Comparison of ENCODE assay signal across 8 mouse cellular contexts in genomic region chr6:98105280-98106090, GRCm38 (mm10).
DNase-seq lines count a peak whose midpoint lies in the region; ATAC-seq and TF ChIP-seq lines count a peak whose summit lies in the region.

No protein-coding gene starts in this region.

- no peak overlapping the region; the same call in 1 of the 2 replicates for H3K9ac ChIP-seq in embryonic facial prominence, embryonic 14.5 days (ENCODE audit: low read depth, low read length)
- peak overlapping the region; percentile 43; the same call in 1 of the 2 replicates for H3K9ac ChIP-seq in heart, embryonic 11.5 days (ENCODE audit: low read depth, low read length)
- no peak overlapping the region for H3K9ac ChIP-seq in kidney, embryonic 15.5 days
- no peak overlapping the region for H3K9ac ChIP-seq in limb, embryonic 15.5 days
- H3K9ac ChIP-seq in midbrain, postnatal 0 days (replicated peaks; ENCODE audit: low read length, poor library complexity, severe bottlenecking) = no peak overlapping the region

- no peak for TF ChIP-seq CTCF in bone marrow, adult 2 months (IDR thresholded peaks at IDR 0.05; ENCODE audit: control insufficient read depth, insufficient read depth, low read length)
- TF ChIP-seq CTCF in midbrain, postnatal 0 days (IDR thresholded peaks at IDR 0.05) = peak; percentile 97

- no peaks in the 10 kb centered on the region; the same call in 1 of the 2 replicates for H3K27me3 ChIP-seq in embryonic facial prominence, embryonic 14.5 days (replicated peaks; ENCODE audit: control insufficient read depth, insufficient read depth, low read length)
- no peaks in the 10 kb centered on the region for H3K27me3 ChIP-seq in heart, embryonic 11.5 days (ENCODE audit: control insufficient read depth, insufficient read depth, low read length)
- peaks cover 11% of the 10 kb centered on the region; the same call in 1 of the 2 replicates for H3K27me3 ChIP-seq in kidney, embryonic 15.5 days
- no peaks in the 10 kb centered on the region for H3K27me3 ChIP-seq in limb, embryonic 15.5 days
- no peaks in the 10 kb centered on the region for H3K27me3 ChIP-seq in midbrain, postnatal 0 days (ENCODE audit: insufficient read depth, low read length)

- peak overlapping the region; percentile 55 for H3K4me3 ChIP-seq in bone marrow, adult 2 months (replicated peaks; ENCODE audit: control insufficient read depth, low read depth, low read length)
- peak overlapping the region; percentile 24 for H3K4me3 ChIP-seq in embryonic facial prominence, embryonic 14.5 days (ENCODE audit: low read depth, low read length)
- peak overlapping the region; percentile 25 for H3K4me3 ChIP-seq in heart, embryonic 11.5 days (ENCODE audit: low read depth, low read length)
- H3K4me3 ChIP-seq in kidney, embryonic 15.5 days (replicated peaks) = peak overlapping the region; percentile 34
- peak overlapping the region; percentile 26 for H3K4me3 ChIP-seq in limb, embryonic 15.5 days
- H3K4me3 ChIP-seq in midbrain, postnatal 0 days (ENCODE audit: low read depth, low read length) = 0 out of 2 replicates have a peak overlapping the region, but pooled peaks have one; percentile 12

- 15% methylated on average over 18 of the region's 18 CpGs for WGBS in bone marrow, adult 2 months
- 41% methylated on average over 18 of the region's 18 CpGs for WGBS in embryonic facial prominence, embryonic 14.5 days
- WGBS in heart, embryonic 11.5 days (ENCODE audit: insufficient replicate concordance) = 51% methylated on average over 18 of the region's 18 CpGs
- 50% methylated on average over 18 of the region's 18 CpGs for WGBS in kidney, embryonic 15.5 days
- 26% methylated on average over 18 of the region's 18 CpGs for WGBS in limb, embryonic 15.5 days
- WGBS in midbrain, postnatal 0 days = 54% methylated on average over 18 of the region's 18 CpGs

- peak; percentile 39 for DNase-seq in A20 (ENCODE audit: low read depth, low spot score)
- peak; percentile 86 for DNase-seq in embryonic facial prominence, embryonic 14.5 days (ENCODE audit: low spot score)
- DNase-seq in midbrain, postnatal 0 days (ENCODE audit: low spot score) = peak; percentile 86
- peak; percentile 60 to 81 for DNase-seq in spleen, postnatal 10 days (ENCODE audit: low spot score in 2 of 2)

- H3K4me1 ChIP-seq in bone marrow, adult 2 months (ENCODE audit: control insufficient read depth, insufficient read depth, low read length) = no peaks in the 10 kb centered on the region
- H3K4me1 ChIP-seq in embryonic facial prominence, embryonic 14.5 days (ENCODE audit: control insufficient read depth, insufficient read depth, low read length) = no peaks in the 10 kb centered on the region; the same call in 1 of the 2 replicates
- no peaks in the 10 kb centered on the region for H3K4me1 ChIP-seq in heart, embryonic 11.5 days (ENCODE audit: control insufficient read depth, insufficient read depth, low read length)
- H3K4me1 ChIP-seq in kidney, embryonic 15.5 days = peaks cover 5% of the 10 kb centered on the region; the same call in 1 of the 2 replicates
- H3K4me1 ChIP-seq in limb, embryonic 15.5 days = peaks cover 32% of the 10 kb centered on the region
- no peaks in the 10 kb centered on the region for H3K4me1 ChIP-seq in midbrain, postnatal 0 days (ENCODE audit: insufficient read depth, low read length)

- no peak overlapping the region for H3K27ac ChIP-seq in bone marrow, adult 2 months (ENCODE audit: control insufficient read depth, insufficient read depth, low read depth, low read length, poor library complexity)
- H3K27ac ChIP-seq in embryonic facial prominence, embryonic 14.5 days (replicated peaks; ENCODE audit: low read depth, low read length) = no peak overlapping the region; the same call in 1 of the 2 replicates
- no peak overlapping the region for H3K27ac ChIP-seq in heart, embryonic 11.5 days (ENCODE audit: low read depth, low read length)
- H3K27ac ChIP-seq in kidney, embryonic 15.5 days = no peak overlapping the region
- peak overlapping the region; percentile 71 for H3K27ac ChIP-seq in limb, embryonic 15.5 days
- no peak overlapping the region for H3K27ac ChIP-seq in midbrain, postnatal 0 days (ENCODE audit: low read depth, low read length)

- TF ChIP-seq POLR2A in bone marrow, adult 2 months (IDR thresholded peaks at IDR 0.05; ENCODE audit: borderline replicate concordance, control insufficient read depth, low read depth, low read length) = no peak

- no peak for ATAC-seq in embryonic facial prominence, embryonic 14.5 days (ENCODE audit: low read depth)
- ATAC-seq in heart, embryonic 11.5 days (replicated peaks; ENCODE audit: insufficient number of reproducible peaks, low FRiP score, low TSS enrichment) = no peak
- ATAC-seq in kidney, embryonic 15.5 days (replicated peaks; ENCODE audit: low FRiP score) = no peak
- no peak for ATAC-seq in limb, embryonic 15.5 days (ENCODE audit: insufficient number of reproducible peaks, low FRiP score, low TSS enrichment, low read depth)
- ATAC-seq in midbrain, postnatal 0 days (ENCODE audit: low FRiP score) = no peak

- peak overlapping the region; percentile 47 for H3K4me2 ChIP-seq in embryonic facial prominence, embryonic 14.5 days (ENCODE audit: low read depth, low read length)
- peak overlapping the region; percentile 69 for H3K4me2 ChIP-seq in heart, embryonic 11.5 days
- peak overlapping the region; percentile 63 for H3K4me2 ChIP-seq in kidney, embryonic 15.5 days
- H3K4me2 ChIP-seq in limb, embryonic 15.5 days = peak overlapping the region; percentile 43
- H3K4me2 ChIP-seq in midbrain, postnatal 0 days (ENCODE audit: low read depth, low read length, poor library complexity, severe bottlenecking) = peak overlapping the region; percentile 28

- H3K36me3 ChIP-seq in embryonic facial prominence, embryonic 14.5 days (ENCODE audit: control insufficient read depth, insufficient read depth, low read length) = no peaks in the 10 kb centered on the region
- H3K36me3 ChIP-seq in heart, embryonic 11.5 days (ENCODE audit: control insufficient read depth, insufficient read depth, low read length) = no peaks in the 10 kb centered on the region
- no peaks in the 10 kb centered on the region for H3K36me3 ChIP-seq in kidney, embryonic 15.5 days
- H3K36me3 ChIP-seq in limb, embryonic 15.5 days = no peaks in the 10 kb centered on the region
- no peaks in the 10 kb centered on the region for H3K36me3 ChIP-seq in midbrain, postnatal 0 days (ENCODE audit: insufficient read depth, low read length)

- no peaks in the 10 kb centered on the region for H3K9me3 ChIP-seq in embryonic facial prominence, embryonic 14.5 days (ENCODE audit: control insufficient read depth, low read length)
- H3K9me3 ChIP-seq in heart, embryonic 11.5 days (replicated peaks; ENCODE audit: control insufficient read depth, low read length) = no peaks in the 10 kb centered on the region
- no peaks in the 10 kb centered on the region for H3K9me3 ChIP-seq in kidney, embryonic 15.5 days (replicated peaks)
- no peaks in the 10 kb centered on the region for H3K9me3 ChIP-seq in limb, embryonic 15.5 days
- no peaks in the 10 kb centered on the region for H3K9me3 ChIP-seq in midbrain, postnatal 0 days (ENCODE audit: low read length)
